Mouse (Mus musculus): ENCODE measurements around the gene Rpl18a. TPM values are rescaled to one million over a fixed set of nuclear protein-coding genes. Genes with fewer than 3 reads are reported as not detected.

The Rpl18a gene
- 2,473 and 2,707 TPM in 2 replicates for polyA plus RNA-seq (2011; ENCODE audit: insufficient read depth, insufficient read length, low read depth, missing spikeins)

DNA sequence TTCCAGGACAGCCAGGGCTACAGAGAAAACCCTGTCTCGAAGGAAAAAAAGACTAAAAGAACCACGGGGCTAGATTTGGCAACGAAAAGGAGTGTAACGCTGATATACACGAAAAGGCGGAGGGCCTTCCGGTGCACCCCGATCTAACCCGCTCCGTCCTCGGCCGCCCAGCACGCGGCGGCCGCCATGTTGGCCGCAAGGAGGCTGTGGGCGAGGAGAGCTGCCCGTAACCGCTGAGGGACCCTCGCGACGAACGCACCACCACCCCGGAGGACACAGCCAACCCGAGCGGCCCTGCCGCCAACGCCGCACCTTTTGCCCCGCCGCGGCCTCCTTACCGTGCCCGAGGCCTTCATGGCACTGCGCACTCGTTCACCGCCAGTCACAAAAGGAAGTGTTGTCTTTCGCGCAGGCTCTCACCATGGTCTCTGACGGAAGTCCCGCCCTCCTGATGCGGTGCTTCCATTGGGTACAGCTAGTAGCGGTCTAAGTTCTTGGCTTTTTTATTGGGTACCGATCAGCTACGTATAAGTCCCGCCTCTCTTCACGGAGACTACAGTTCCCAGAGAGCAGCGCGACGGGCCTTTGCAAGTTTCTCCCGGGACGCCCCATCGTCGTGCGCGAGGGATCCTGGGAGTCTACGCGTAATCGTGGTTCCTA is at the start of gene Rpl18a:
Gene Rpl18a (minus strand): TSS at position 392 of the 660 bp plus-strand sequence.
- Histone ChIP-seq H3K9ac (ENCODE audit: low read depth, poor library complexity, severe bottlenecking) (peak within 1 kb of the TSS; percentile 93), H3K9me3 (replicated peaks; ENCODE audit: control insufficient read depth, insufficient read depth, low read length, poor library complexity, severe bottlenecking) (no peaks in the 10 kb centered on the region), H3K4me3 (ENCODE audit: low read depth, low read length) (peak within 1 kb of the TSS; percentile 96), H3K27ac (ENCODE audit: insufficient read depth, low read length) (peak within 1 kb of the TSS; percentile 75), H3K4me1 (ENCODE audit: control insufficient read depth, insufficient read depth, low read length) (no peaks in the 10 kb centered on the region), H3K27me3 (ENCODE audit: control insufficient read depth, insufficient read depth, low read length, poor library complexity, severe bottlenecking) (peaks cover 3% of the 10 kb centered on the region; the same call in 1 of the 2 replicates), H3K36me3 (ENCODE audit: control insufficient read depth, insufficient read depth, low read length, poor library complexity, severe bottlenecking) (peaks cover 31% of the 10 kb centered on the region)
- no peak for TF ChIP-seq CTCF (IDR thresholded peaks at IDR 0.05; ENCODE audit: low read depth, low read length)
- TF ChIP-seq EP300 (IDR thresholded peaks at IDR 0.05; ENCODE audit: insufficient read depth, low read depth, low read length), result peak; percentile 21; the same call in 1 of the 2 replicates

DNA sequence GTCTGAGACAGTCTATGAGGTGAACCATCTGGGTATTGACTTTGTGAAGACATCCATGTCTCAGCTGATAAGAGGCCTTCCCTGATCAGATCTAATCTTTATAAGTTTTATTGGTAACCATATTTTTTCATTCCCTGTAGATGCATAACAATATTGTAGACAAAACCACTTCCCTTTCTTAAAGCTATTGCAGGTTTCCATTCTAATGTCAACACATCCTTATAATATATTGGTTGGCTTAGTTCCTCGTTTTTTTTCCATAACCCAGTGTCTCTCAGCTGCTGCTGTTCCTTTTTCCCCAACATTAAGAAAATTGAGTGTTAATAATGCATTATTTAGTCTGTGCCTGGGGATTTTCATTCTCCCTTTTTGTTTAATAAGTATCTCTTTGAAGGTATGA is 46.0 kb upstream of the Rpl18a start:
- H3K9ac ChIP-seq (ENCODE audit: low read depth, poor library complexity, severe bottlenecking), result no peak overlapping the region
- H3K36me3 ChIP-seq (ENCODE audit: control insufficient read depth, insufficient read depth, low read length, poor library complexity, severe bottlenecking), result no peaks in the 10 kb centered on the region
- no peaks in the 10 kb centered on the region for H3K4me1 ChIP-seq (ENCODE audit: control insufficient read depth, insufficient read depth, low read length)
- no peaks in the 10 kb centered on the region for H3K27me3 ChIP-seq (ENCODE audit: control insufficient read depth, insufficient read depth, low read length, poor library complexity, severe bottlenecking)
- no peaks in the 10 kb centered on the region for H3K9me3 ChIP-seq (replicated peaks; ENCODE audit: control insufficient read depth, insufficient read depth, low read length, poor library complexity, severe bottlenecking)
- H3K27ac ChIP-seq (ENCODE audit: insufficient read depth, low read length), result no peak overlapping the region
- TF ChIP-seq POLR2A (IDR thresholded peaks at IDR 0.05; ENCODE audit: insufficient read depth, low read length) (no peak), EP300 (IDR thresholded peaks at IDR 0.05; ENCODE audit: insufficient read depth, low read depth, low read length) (no peak), CTCF (IDR thresholded peaks at IDR 0.05; ENCODE audit: low read depth, low read length) (no peak)
- no peak overlapping the region for H3K4me3 ChIP-seq (ENCODE audit: low read depth, low read length)

DNA sequence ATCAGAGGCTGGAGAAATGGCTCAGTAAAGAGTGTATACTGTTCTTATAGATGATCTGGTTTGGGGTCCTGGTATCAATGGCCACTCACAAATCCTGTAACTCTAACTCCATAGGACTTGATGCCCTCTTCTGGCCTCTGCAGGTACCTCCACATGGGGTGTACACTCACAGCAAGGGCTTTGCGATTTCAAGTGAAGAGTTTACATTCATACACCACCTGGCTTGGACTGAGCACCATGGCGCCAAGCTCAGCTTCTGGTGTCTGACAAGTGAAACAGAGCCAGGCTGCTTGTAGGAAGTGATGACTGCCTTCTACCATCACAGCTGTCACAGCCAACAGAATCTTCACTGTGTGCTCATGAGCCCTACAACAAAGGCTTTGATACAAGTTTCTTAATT is 44.3 kb upstream of the Rpl18a start:
- no peaks in the 10 kb centered on the region for H3K4me1 ChIP-seq (ENCODE audit: control insufficient read depth, insufficient read depth, low read length)
- no peak overlapping the region for H3K9ac ChIP-seq (ENCODE audit: low read depth, poor library complexity, severe bottlenecking)
- H3K27ac ChIP-seq (ENCODE audit: insufficient read depth, low read length), result no peak overlapping the region
- H3K27me3 ChIP-seq (ENCODE audit: control insufficient read depth, insufficient read depth, low read length, poor library complexity, severe bottlenecking), result no peaks in the 10 kb centered on the region
- H3K4me3 ChIP-seq (ENCODE audit: low read depth, low read length), result no peak overlapping the region
- peak; percentile 38 for TF ChIP-seq CTCF (IDR thresholded peaks at IDR 0.05; ENCODE audit: low read depth, low read length)
- no peak for TF ChIP-seq EP300 (IDR thresholded peaks at IDR 0.05; ENCODE audit: insufficient read depth, low read depth, low read length)
- no peaks in the 10 kb centered on the region for H3K9me3 ChIP-seq (replicated peaks; ENCODE audit: control insufficient read depth, insufficient read depth, low read length, poor library complexity, severe bottlenecking)
- H3K36me3 ChIP-seq (ENCODE audit: control insufficient read depth, insufficient read depth, low read length, poor library complexity, severe bottlenecking), result no peaks in the 10 kb centered on the region

DNA sequence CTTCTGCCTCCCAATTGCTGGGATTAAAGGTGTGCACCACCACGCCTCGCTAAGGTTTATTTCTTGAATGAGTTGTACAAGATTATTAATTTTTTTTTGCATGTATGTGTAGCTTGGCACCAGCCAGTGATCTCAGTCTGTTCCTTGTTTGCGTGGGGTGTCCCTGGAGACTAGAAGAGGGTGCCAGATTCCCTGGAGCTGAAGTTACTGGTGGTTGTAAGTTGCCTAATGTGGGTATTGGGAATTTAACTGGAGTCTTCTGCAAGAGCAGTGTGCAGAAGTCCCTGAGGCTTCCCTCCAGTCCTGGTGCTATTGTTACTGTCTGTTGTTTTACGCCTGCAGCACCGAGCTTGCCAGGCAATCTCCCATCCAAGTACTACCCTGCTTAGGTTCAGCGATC is 40.0 kb upstream of the Rpl18a start:
- Histone ChIP-seq H3K4me3 (ENCODE audit: low read depth, low read length) (no peak overlapping the region), H3K36me3 (ENCODE audit: control insufficient read depth, insufficient read depth, low read length, poor library complexity, severe bottlenecking) (no peaks in the 10 kb centered on the region), H3K9ac (ENCODE audit: low read depth, poor library complexity, severe bottlenecking) (no peak overlapping the region), H3K4me1 (ENCODE audit: control insufficient read depth, insufficient read depth, low read length) (peaks cover 3% of the 10 kb centered on the region), H3K9me3 (replicated peaks; ENCODE audit: control insufficient read depth, insufficient read depth, low read length, poor library complexity, severe bottlenecking) (no peaks in the 10 kb centered on the region), H3K27me3 (ENCODE audit: control insufficient read depth, insufficient read depth, low read length, poor library complexity, severe bottlenecking) (no peaks in the 10 kb centered on the region), H3K27ac (ENCODE audit: insufficient read depth, low read length) (no peak overlapping the region)
- TF ChIP-seq CTCF (IDR thresholded peaks at IDR 0.05; ENCODE audit: low read depth, low read length) (no peak), POLR2A (IDR thresholded peaks at IDR 0.05; ENCODE audit: insufficient read depth, low read length) (no peak), EP300 (IDR thresholded peaks at IDR 0.05; ENCODE audit: insufficient read depth, low read depth, low read length) (no peak)

DNA sequence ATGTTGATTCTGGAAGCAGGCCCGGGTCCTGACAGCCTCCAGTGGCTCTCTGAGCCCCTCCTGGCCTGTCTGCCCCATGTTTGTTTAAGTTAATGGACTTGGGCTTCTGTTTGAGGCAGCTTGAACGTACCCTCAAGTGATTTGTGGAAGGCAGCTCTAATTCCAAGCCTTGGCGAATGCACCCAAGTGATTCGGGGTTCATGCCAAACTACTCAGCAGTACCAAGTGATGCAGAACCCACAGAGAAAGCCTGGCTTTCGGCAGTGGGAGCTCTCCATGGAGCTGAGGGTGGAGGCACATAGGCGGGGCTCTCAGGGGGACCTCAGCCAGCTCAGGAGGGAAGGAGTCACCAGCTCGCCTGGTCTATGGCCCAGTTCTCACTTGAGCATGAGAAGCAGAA is 37.6 kb upstream of the Rpl18a start:
- no peaks in the 10 kb centered on the region for H3K27me3 ChIP-seq (ENCODE audit: control insufficient read depth, insufficient read depth, low read length, poor library complexity, severe bottlenecking)
- H3K4me3 ChIP-seq (ENCODE audit: low read depth, low read length), result no peak overlapping the region
- no peak overlapping the region for H3K27ac ChIP-seq (ENCODE audit: insufficient read depth, low read length)
- no peak overlapping the region for H3K9ac ChIP-seq (ENCODE audit: low read depth, poor library complexity, severe bottlenecking)
- H3K9me3 ChIP-seq (replicated peaks; ENCODE audit: control insufficient read depth, insufficient read depth, low read length, poor library complexity, severe bottlenecking), result no peaks in the 10 kb centered on the region
- TF ChIP-seq EP300 (IDR thresholded peaks at IDR 0.05; ENCODE audit: insufficient read depth, low read depth, low read length) (no peak), CTCF (IDR thresholded peaks at IDR 0.05; ENCODE audit: low read depth, low read length) (no peak), POLR2A (IDR thresholded peaks at IDR 0.05; ENCODE audit: insufficient read depth, low read length) (no peak)
- peaks cover 3% of the 10 kb centered on the region for H3K4me1 ChIP-seq (ENCODE audit: control insufficient read depth, insufficient read depth, low read length)
- no peaks in the 10 kb centered on the region for H3K36me3 ChIP-seq (ENCODE audit: control insufficient read depth, insufficient read depth, low read length, poor library complexity, severe bottlenecking)

DNA sequence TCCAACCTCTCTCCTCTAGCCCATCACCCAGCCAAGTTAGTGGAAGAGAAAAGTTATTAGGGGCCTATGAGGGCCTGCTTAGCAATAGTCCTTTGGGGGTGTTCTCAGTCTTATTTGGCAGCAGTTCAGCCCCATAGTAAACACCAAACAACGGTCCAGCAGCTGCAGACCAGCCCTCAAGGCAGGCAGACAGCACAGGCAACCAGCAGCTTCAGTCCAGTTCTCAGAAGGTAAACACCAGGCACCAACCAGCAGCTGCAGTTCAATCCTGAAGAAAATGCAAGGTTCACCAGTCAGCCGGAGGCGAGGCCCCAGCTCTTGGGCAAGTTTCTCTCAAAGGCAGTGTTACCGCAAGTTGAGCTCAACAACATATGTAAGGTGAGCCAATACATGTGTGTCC is 35.8 kb upstream of the Rpl18a start:
- Histone ChIP-seq H3K4me3 (ENCODE audit: low read depth, low read length) (no peak overlapping the region), H3K9ac (ENCODE audit: low read depth, poor library complexity, severe bottlenecking) (no peak overlapping the region), H3K27ac (ENCODE audit: insufficient read depth, low read length) (no peak overlapping the region), H3K4me1 (ENCODE audit: control insufficient read depth, insufficient read depth, low read length) (peaks cover 3% of the 10 kb centered on the region), H3K36me3 (ENCODE audit: control insufficient read depth, insufficient read depth, low read length, poor library complexity, severe bottlenecking) (no peaks in the 10 kb centered on the region), H3K9me3 (replicated peaks; ENCODE audit: control insufficient read depth, insufficient read depth, low read length, poor library complexity, severe bottlenecking) (no peaks in the 10 kb centered on the region), H3K27me3 (ENCODE audit: control insufficient read depth, insufficient read depth, low read length, poor library complexity, severe bottlenecking) (no peaks in the 10 kb centered on the region)
- TF ChIP-seq EP300 (IDR thresholded peaks at IDR 0.05; ENCODE audit: insufficient read depth, low read depth, low read length) (no peak), POLR2A (IDR thresholded peaks at IDR 0.05; ENCODE audit: insufficient read depth, low read length) (no peak), CTCF (IDR thresholded peaks at IDR 0.05; ENCODE audit: low read depth, low read length) (no peak)
